Mouse (Mus musculus) heart, postnatal 25 days (tissue): Measurements from ENCODE around the gene Pcbp3. TPM values are rescaled to one million over a fixed set of nuclear protein-coding genes. Genes with fewer than 3 reads are reported as not detected.

Source experiments
- DNase-seq: peaks from one replicate; pipeline ENCODE4 v3.0.0; 2022; ENCODE audit warnings: low spot score
- intact Hi-C: fragments of 180-260 bp; cut with DNase I; formaldehyde crosslinking; loops from one replicate; pipeline ENCODE4 v1.15.1; 2025
- total RNA-seq, 2 experiments: library from RNA; stranded (reverse); gene quantifications; 2 replicates each; pipeline ENCODE4 v1.2.3; 2021

Pcbp3 gene
- total RNA-seq, 2 experiments from 2014 or later = 2.9 to 6.7 TPM

DNA sequence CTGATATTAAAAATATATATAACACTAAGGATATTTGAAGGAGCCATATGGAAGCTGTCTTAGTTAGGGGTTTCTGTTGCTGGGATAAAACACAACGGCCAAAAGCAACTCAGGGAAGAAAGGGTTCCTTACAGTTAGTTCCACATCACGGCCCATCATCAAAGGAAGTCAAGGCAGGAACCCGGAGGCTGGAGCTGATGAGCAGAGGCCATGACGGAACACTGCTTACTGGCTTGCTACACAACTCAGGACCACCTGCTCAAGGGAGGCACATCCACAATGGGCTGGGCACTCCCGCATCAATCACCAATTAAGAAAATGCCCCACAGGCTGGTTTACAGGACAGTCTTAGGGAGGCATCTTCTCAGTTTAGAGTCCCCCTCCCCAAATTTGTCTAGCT lies 26.9 kb downstream of the Pcbp3 start:
- intact Hi-C loops = no loop called here
- DNase-seq = no peak

- no peak for DNase-seq
- intact Hi-C loops = no loop called here
Observed at GRCm38 (mm10) chr10:76931794-76932193, 29.9 kb downstream of the Pcbp3 start.

GRCm38 (mm10) chr10:76931122-76931521 lies 30.6 kb downstream of the Pcbp3 start:
- intact Hi-C loops = no loop called here
- DNase-seq = peak; percentile 50

GRCm38 (mm10) chr10:76924441-76924840 lies 37.2 kb downstream of the Pcbp3 start:
- intact Hi-C loops = no loop called here

DNA sequence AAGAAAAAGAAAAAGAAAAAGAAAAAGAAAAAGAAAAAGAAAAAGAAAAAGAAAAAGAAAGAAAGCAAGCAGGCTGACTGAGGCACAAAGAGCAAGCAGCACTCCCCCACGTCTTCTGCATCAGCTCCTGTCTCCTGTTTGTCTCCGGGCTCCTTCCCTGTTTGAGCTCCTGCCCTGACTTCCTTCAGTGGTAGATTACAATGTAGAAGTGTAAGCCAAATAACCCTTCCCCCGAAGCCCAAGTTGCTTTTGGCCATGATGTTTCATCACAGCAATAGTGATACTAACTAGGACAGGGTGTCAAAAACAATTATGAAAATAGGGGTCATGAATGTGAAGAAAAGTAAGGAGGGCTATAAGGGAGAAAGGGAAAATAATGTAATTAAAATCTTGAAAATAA lies 43.6 kb downstream of the Pcbp3 start:
- DNase-seq = no peak
- intact Hi-C loops = no loop called here

More at GRCm38 (mm10) chr10:76924441-76924840, 37.2 kb downstream of the Pcbp3 start:
- DNase-seq = no peak

DNA sequence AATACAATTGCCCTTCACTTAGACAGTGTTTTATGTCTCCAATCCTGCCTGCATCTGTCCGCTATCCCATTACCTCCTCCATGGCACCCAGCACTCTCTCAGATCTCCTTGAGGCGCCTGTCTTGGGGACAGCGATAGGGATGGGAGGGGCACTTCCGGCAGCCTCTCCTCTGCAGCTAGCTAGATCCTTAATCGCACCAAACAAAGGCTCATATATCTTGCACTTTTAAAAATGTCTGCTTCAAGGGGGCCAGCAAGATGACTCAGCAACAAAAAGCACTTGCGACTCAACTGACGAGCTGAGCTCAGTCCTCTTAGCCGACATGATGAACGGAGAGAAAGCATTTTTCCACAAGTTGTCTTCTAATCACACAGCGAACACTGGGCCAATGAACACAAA lies 55.3 kb downstream of the Pcbp3 start:
- intact Hi-C loops = loop anchor here (2.0 kb wide), 1 partner anchor 58 kb away; no protein-coding TSS in a partner anchor
- DNase-seq = no peak

DNA sequence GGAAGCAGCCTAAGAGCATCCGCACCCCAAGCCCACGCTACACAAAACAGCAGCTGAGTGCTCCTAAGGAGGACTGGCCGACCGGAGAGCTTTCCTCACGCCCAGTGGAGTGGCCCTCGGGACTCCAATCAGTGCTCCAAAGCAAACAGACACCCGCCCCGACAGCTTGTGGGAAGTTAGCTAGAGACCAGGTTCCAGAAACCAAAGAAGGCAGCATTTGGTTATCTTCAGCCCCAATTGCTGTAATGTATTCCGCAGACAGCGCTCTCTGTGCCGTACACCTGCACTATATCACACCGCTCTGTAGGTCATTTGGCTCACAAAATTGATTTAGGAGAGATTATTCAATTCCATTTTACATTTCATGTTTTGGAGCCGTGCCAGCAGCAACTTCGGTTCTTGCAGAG lies 55.7 kb downstream of the Pcbp3 start:
- intact Hi-C loops = loop anchor here (2.0 kb wide), 1 partner anchor 59 kb away; no protein-coding TSS in a partner anchor
- peak; percentile 42 for DNase-seq

DNA sequence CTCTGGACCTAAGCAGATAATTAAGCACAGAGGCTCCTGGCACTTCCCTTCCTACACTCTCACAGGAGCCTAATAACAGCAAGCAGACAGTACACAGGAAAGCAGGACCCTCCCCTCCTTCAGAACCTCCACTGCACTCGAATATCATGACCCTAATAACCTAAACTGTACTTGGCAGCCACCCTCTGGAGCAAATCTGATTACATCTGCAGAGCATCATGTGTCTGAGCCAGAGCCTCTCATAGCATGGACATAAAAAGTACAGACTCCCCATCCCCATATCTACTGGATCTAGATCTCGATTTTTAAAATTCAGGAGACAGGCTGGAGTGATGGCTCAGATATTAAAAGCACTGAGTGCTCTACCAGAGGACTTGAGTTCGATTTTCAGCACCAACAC lies 58.0 kb downstream of the Pcbp3 start:
- no peak for DNase-seq
- intact Hi-C loops = no loop called here

DNA sequence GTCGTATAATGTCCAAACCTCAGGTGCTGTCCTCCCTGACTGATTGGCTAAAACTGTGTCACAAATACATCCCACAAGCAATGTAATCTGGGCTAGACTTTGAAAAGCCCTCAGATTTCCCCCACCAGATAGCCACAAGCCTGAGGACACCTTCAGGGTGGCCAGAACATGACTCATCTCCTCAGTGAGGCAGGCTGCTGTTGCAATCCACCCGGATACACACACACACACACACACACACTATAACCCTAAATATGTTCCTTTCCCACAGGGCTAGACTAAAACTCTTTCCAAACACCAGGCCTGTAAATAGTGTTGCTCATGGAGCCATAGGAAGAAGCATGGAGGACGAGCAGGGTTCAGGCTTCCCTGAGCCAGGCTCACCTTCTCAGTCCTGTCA lies 58.6 kb downstream of the Pcbp3 start:
- intact Hi-C loops = no loop called here
- DNase-seq = no peak

DNA sequence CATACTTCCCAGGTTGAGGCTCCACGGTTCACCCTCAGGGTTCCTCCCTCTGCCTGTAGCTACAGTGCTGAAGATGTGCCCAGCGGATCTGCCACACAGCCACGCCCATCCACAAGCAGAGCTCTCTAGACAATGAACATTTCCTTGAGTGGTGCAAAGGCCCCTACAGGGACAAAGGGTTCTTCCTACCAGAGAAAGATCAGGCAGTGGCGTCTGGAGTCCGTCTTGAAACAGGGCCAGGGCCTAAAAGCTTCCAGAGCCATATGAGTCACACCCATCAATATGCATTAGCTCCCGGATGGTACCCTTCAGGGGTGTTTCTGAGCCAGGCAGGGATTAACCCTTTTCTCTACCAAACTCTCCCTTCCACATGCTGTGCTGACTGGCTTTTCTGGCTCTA lies 59.1 kb downstream of the Pcbp3 start:
- DNase-seq = peak; percentile 35
- intact Hi-C loops = no loop called here

- intact Hi-C loops = no loop called here
- DNase-seq = no peak
Observed at GRCm38 (mm10) chr10:76898428-76898827, 63.3 kb downstream of the Pcbp3 start.

- DNase-seq = no peak
- intact Hi-C loops = no loop called here
Observed at GRCm38 (mm10) chr10:76891456-76891855, 70.2 kb downstream of the Pcbp3 start.

DNA sequence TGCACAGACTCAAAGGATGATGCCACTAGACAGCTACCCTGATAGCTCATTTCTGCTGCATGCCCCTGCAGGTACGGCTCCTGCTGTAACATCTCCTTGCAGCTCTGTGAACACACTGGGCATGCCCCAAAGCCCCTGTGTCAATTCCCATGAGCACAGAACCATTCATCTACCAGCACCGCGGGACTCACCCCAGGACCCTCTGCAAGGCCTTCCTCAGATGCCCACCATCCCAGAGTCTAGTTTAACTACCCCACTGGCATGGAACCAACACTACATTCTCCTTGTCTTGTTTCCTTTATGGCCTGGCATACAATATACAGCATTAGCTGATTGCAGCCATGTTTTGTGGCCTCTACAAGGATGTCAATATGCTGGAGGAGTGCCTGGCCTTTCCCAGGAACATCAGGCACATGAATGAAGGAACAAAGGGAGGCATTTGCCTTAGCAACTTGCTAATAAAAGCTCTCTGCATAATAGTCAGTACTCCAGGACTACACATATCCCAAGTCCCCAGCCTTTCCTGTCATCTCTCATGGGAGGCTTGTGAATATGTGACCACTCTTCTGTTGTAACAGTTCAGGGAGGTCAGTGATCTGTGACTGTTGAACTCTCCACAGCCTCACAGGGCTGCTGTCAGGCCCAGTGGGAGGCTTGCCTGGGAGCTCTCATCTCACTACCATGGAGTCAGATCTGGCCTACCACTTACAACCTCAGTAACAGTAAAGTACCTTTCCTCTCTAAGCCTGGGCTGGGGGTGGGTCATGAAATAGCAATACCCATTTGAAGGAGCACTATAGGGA lies 78.0 kb downstream of the Pcbp3 start:
- no peak for DNase-seq
- intact Hi-C loops = no loop called here

- DNase-seq = no peak
Observed at GRCm38 (mm10) chr10:76882644-76883441, 78.8 kb downstream of the Pcbp3 start.

DNA sequence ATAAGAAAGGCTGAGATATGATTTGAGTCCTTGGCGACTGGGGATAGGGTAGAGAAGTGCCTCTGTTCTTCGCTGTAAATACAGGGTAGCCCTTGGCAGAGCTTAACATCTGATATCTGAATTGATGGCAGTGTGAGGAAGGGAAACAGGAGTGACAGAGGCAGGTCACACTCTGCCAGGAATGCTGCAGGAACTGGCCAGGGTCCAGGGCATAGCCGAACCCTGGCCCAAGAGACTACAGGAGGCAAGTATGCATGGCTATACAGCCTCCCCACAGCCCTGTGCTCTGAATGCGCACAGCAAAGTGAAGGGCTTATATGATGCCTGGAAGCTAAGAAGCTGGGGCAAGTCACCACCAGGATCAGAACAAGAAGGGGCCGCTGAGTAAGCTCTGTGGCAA lies 79.8 kb downstream of the Pcbp3 start:
- no peak for DNase-seq
- intact Hi-C loops = no loop called here

More at GRCm38 (mm10) chr10:76882644-76883441, 78.8 kb downstream of the Pcbp3 start:
- intact Hi-C loops = no loop called here

DNA sequence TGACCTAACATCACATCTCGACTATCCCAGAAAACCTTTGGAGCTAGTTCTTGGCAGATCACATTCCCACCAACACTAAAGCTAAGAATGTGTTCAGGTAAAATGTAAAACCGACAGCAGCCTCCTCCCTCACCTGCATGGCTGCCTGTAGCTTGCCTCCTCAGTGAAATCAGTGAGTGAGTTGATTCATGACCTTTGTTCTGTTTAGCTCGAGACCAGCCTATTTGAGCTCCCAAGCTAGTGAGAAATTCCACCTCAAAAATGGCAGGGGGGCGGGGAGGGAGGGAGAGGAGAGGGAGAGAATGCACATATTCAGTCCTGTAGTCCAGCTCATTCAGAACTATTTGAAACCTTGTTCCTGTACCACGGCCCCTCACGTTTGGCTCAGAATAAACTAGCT lies 86.4 kb downstream of the Pcbp3 start:
- DNase-seq = no peak
- intact Hi-C loops = no loop called here

DNA sequence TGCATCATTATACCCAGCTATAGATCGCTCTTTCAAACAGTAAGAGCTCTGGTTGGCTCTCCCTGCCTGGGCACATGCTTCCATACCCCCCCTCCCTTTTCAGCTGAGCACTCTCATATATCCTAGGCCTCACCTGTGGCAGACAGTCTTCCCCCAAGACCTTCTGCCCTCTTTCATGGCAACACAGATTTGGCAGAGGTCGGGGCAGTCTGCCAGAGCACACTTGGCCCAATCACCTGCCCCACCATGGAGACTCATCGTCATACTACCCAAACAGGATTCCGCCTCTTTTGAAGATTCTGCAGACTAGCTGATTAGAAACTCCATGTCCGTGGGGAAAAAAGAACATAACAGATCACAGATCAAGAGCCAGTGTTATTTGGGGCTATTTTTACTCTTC lies 86.8 kb downstream of the Pcbp3 start:
- no peak for DNase-seq
- intact Hi-C loops = no loop called here

- intact Hi-C loops = no loop called here
- DNase-seq = no peak
Observed at GRCm38 (mm10) chr10:76874398-76874797, 87.3 kb downstream of the Pcbp3 start.

DNA sequence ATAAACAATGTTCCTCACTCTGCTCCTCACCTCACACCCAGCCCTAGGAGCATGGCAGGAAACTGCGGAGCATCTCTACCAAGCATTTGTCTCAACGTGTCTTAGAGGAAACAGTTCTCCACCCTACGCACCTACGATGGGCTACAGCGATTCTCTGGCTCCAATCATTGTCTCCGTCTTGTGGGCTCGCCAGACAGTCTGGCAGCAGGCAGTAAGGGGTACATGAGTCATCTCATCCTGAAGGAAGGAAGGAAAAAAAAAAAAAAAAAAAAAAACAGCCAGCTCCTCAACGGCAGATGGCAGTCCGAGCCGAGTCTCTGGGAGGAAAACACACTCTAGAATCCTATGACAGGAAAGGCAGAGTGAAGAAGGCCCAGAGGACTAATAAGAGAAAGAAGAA lies 87.7 kb downstream of the Pcbp3 start:
- intact Hi-C loops = no loop called here
- no peak for DNase-seq

DNA sequence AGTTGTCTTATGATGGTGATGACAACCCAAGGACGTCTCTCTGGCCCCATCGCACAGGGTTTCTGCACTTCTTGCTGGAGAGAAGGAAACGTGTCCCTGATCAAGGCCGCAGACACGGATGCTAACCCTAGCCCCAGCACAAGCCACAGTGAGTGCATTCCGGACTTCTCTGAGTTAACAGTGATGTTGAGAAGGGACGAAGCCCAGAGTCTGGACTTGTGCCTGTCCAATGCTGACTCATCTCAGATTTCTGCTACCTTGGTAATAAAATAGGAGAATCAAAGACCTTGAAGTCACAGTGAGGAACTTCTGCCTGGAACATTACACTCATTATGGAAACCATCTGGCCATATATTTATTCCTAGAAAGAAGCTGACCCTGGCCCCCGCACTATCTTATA lies 89.0 kb downstream of the Pcbp3 start:
- DNase-seq = no peak
- intact Hi-C loops = no loop called here

DNA sequence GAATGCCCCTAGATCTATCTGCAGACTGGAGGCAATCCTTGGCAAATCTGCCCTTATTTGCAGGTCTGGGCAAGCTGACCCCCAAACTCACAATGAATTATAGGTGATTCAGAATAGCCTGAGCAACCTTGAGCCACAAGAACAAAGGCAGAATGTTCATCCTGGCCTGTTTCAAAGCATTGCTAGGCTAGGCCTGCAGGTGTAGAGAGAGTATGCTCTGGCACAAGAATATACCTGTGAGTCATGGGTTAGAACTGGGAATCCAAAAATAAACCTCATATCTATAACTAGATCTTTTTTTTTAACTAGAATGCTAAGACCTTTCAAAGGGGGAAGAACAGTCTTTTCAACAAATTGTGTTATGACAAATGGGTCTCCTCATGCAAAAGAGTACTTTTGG lies 95.8 kb downstream of the Pcbp3 start:
- intact Hi-C loops = no loop called here
- DNase-seq = no peak
